Mouse (Mus musculus) 3134 (cell line): ENCODE measurements around the gene Myh10.
"Not testable (repeated sequence)": the region's sequence is repeated elsewhere in the genome, so short reads cannot be mapped to it uniquely, and the experiment has no call there.

Source experiments
- DNase-seq: peaks from one replicate; pipeline ENCODE4 v3.0.0-alpha.2; 2011; ENCODE audit warnings: low spot score; ENCODE audit not compliant: insufficient read length; ENCODE audit errors: extremely low read depth

Myh10 gene

GRCm38 (mm10) chr11:68692693-68693446, 1.5 kb downstream of the Myh10 start:
- peak; percentile 57 for DNase-seq

- no peak for DNase-seq
These were observed 2.2 kb downstream of the Myh10 start for GRCm38 (mm10) chr11:68693447-68694040.

- no peak for DNase-seq
These were observed 11.0 kb downstream of the Myh10 start for GRCm38 (mm10) chr11:68702370-68702769.

- DNase-seq, result no peak
These were observed 12.0 kb downstream of the Myh10 start for GRCm38 (mm10) chr11:68703360-68703759.

GRCm38 (mm10) chr11:68704258-68704657, 12.9 kb downstream of the Myh10 start:
- no peak for DNase-seq

GRCm38 (mm10) chr11:68704847-68705246, 13.5 kb downstream of the Myh10 start:
- DNase-seq, result no peak

- DNase-seq, result no peak
These were observed 15.4 kb downstream of the Myh10 start for GRCm38 (mm10) chr11:68706524-68707429.

GRCm38 (mm10) chr11:68707881-68708582, 16.7 kb downstream of the Myh10 start:
- DNase-seq, result no peak

- DNase-seq, result no peak
These were observed 24.8 kb downstream of the Myh10 start for GRCm38 (mm10) chr11:68716167-68716566.

GRCm38 (mm10) chr11:68717171-68717840, 25.9 kb downstream of the Myh10 start:
- DNase-seq, result no peak

- peak; percentile 22 for DNase-seq
These were observed 27.8 kb downstream of the Myh10 start for GRCm38 (mm10) chr11:68719096-68719648.

- DNase-seq, result no peak
These were observed 28.4 kb downstream of the Myh10 start for GRCm38 (mm10) chr11:68719774-68720173.

GRCm38 (mm10) chr11:68724117-68724516, 32.8 kb downstream of the Myh10 start:
- no peak for DNase-seq

GRCm38 (mm10) chr11:68728693-68729092, 37.3 kb downstream of the Myh10 start:
- no peak for DNase-seq

- no peak for DNase-seq
These were observed 39.4 kb downstream of the Myh10 start for GRCm38 (mm10) chr11:68730792-68731191.

- no peak for DNase-seq
These were observed 40.7 kb downstream of the Myh10 start for GRCm38 (mm10) chr11:68732066-68732465.

- DNase-seq, result not testable (repeated sequence)
These were observed 42.0 kb downstream of the Myh10 start for GRCm38 (mm10) chr11:68733401-68733800.

GRCm38 (mm10) chr11:68739509-68739908, 48.1 kb downstream of the Myh10 start:
- DNase-seq, result no peak

- DNase-seq, result no peak
These were observed 51.3 kb downstream of the Myh10 start for GRCm38 (mm10) chr11:68742658-68743057.

- DNase-seq, result no peak
These were observed 52.8 kb downstream of the Myh10 start for GRCm38 (mm10) chr11:68744150-68744549.
